Mouse (Mus musculus): ENCODE data around the gene Fermt3.

The Fermt3 gene

DNA sequence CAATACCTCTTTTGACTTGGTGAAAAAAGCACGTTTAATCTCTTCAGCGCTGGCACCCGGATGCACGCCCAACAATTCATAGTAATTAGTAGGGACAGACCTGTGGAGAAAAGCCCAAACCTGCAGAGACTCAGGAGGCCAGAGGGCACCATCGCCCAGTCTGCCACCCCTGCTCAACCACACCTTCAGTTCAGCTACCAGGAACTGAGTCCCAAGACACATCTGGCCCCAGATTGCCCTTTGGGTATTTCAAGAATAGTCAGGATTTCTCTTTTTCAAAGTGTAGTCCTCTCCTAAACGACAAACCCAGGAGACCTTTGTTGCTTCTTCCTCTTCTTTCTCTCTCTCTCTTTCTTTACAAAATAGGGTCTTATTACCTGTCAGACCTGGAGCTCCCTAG, 28.6 kb downstream of the Fermt3 start:
- no peak for DNase-seq (ENCODE audit: low spot score)

DNA sequence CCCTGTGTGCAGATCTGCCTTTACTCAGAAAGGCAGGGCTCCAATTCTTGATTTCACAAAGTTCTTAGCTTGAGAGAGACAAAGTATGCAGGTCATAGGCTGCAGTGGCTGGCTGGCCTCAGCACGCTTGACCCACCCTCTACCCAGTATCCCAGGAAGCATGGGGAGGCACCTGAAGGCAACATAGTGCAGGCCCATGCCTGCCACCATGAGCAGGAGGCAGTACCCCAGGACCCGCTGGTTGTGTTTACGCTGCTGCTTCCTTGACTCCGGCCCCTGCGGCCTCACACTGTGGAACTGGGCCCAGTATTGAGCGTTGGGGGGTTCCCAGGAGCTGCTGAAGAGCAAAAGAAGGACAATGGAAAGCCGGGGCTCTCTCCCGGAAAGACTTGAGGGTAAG, 30.0 kb downstream of the Fermt3 start:
- DNase-seq (ENCODE audit: low spot score), result no peak

DNA sequence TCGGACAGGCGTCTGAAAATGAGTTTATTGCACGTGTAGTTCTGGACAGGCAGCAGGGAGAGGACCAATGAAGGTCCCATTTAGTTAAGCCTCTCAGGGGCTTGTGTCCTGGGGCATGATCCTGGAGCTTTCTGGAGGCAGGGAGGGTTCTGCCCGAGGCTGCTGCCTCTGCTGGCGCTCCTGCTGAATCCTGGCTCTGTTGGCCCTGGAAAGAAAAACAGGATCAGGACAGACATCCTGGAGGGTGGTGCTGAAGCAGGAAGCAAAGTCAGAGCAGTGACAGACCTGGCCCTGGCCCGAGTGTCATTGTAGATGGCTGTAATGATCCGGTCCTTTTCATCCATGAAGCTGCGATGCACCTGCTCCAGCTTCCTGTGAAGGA, 31.4 kb downstream of the Fermt3 start:
- no peak for DNase-seq (ENCODE audit: low spot score)

DNA sequence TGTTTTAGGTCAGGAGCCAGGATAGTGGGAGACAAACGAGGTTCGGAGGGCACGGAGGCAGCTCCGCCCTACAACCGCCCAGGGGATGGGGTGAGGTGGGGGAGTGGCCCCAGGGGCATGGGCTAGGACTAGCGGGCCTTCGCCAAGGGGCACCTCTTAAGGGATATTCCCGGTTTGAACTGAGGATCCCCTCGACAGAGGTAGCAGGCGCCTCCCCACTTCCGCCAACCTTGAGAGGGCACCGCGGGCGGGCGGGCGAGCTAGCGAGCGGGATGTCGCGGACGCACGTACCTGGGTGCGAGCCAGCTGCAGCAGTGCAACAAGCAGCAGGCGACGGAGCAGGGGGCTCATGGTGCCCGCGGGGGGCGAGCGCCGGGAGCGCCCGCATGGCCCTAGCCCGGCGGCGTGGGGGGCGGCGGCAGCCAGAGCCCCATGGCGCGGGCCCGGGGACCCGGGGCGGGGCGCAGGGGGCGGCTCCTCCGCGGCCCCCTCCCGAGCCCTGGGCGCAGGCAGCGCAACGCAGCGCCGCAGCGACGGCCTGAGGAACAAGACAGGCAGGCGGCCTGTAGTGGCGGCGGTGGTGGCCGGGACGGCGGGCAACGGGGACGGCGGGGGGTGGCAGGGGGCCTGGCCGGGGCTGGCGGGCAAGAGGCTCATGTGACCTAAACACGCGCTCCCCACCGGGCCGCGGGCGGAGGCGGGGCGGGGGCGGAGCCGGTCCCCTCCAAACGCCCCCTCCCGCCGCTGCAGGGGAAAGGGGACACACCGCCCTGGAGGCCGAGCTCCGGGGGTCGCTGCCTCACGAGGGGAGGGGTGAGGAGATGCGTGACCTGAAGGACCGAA, 32.0 kb downstream of the Fermt3 start, which contains the start of gene Vegfb:
Gene Vegfb, minus strand, starts transcription at position 591 of the 843 bp plus-strand sequence.
- DNase-seq (ENCODE audit: low spot score), result peak; percentile 64

DNA sequence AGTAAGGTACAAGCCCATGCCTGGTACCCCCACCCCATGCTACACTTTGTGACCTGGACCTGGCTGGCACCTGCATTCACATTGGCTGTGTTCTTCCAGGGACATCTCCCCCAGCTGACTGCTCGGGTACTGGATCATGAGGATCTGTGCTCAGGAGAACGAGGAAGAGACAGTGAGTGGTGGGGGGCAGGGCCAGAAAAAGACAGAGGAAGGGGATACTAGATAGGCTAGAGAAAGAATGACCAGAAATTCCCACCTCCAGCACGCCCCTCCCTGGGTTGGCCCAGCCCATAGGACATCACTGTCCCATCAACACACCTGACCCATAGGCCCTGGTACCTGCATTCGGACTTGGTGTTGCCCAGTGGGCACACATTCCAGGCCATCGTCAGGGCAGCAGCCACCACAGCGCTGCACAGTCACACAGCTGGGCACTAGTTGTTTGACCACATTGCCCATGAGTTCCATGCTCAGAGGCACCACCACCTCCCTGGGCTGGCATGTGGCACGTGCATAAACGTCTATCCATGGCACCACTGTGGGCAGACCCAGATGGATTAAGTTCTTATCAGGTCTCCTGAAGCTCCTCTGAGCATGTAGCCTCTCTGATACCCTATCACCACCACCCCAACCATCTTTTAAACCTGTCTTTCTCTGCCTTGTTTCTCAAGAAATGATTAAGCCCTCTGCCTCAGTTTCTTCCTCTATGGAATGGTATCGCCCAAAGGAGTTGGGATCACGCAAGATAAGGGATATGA, 33.1 kb downstream of the Fermt3 start:
- DNase-seq (ENCODE audit: low spot score), result no peak

DNA sequence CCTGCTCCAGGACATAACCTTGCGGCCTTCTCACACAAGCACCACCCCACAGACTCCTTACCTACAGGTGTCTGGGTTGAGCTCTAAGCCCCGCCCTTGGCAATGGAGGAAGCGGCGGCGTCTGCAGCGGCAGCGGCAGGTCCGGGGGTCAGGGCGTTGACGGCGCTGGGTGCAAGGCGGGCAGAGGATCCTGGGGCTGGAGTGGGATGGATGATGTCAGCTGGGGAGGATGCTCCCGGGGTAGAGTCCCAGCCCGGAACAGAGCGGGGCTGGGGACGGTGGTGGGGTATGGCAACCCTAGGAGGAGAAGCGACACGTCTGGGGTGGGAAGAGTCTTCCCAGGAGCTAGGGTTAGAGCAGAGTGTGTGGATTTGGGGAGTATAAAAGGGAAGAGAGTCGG, 34.0 kb downstream of the Fermt3 start:
- no peak for DNase-seq (ENCODE audit: low spot score)

GRCm38 (mm10) chr19:6983621-6984020, 35.6 kb downstream of the Fermt3 start:
- DNase-seq (ENCODE audit: low spot score), result peak; percentile 63

- no peak for DNase-seq (ENCODE audit: low spot score)
Measured at GRCm38 (mm10) chr19:6981465-6981864, 37.8 kb downstream of the Fermt3 start.

- DNase-seq (ENCODE audit: low spot score), result peak; percentile 99
Measured at GRCm38 (mm10) chr19:6980381-6981093, 38.7 kb downstream of the Fermt3 start, which contains the start of gene Fkbp2. Gene Fkbp2, minus strand, starts transcription at chr19:6980501.

GRCm38 (mm10) chr19:6979486-6980380, 39.5 kb downstream of the Fermt3 start:
- peak; percentile 99 for DNase-seq (ENCODE audit: low spot score)

GRCm38 (mm10) chr19:6979001-6979479, 40.2 kb downstream of the Fermt3 start:
- DNase-seq (ENCODE audit: low spot score), result no peak

- no peak for DNase-seq (ENCODE audit: low spot score)
Measured at GRCm38 (mm10) chr19:6978639-6978974, 40.7 kb downstream of the Fermt3 start.

DNA sequence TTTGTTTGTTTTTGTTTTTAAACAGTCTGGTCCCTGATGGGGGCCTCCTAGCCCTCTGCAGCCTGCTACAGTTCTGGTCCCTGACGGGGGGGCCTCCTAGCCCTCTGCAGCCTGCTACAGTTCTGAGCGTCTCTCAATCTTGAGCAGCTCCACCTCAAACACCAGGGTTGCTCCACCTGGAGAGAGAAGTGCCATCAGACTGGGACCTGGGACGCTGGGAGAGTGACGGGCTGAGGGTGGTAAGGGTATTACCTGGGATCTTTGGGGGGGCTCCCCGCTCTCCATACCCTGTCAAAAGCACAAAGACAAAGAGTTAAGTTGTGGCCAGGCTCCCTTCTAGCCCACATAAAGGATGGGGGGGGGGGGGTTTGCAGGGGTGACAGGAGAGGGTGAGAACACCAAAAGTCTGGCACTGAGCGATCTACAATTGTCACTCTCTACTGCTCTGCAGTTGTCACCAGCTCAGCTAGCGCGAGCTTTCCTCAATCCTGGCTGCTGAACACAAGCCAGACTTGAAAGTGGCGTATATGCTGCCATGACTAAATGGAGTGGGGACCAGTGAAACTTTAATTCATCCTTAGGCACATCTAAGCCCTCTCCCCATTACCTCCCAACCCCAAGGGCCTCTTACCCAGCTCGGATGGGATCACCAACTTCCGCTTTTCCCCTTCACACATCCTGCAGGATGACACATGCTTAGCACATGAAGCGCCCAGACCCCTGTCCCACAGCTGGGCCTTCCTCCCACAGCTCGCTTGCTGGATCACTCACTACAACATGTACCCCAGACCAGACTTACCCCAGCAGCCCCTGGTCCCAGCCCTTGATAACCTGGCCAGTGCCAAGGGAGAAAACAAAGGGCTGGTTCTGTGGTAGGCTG, 41.3 kb downstream of the Fermt3 start:
- no peak for DNase-seq (ENCODE audit: low spot score)

DNA sequence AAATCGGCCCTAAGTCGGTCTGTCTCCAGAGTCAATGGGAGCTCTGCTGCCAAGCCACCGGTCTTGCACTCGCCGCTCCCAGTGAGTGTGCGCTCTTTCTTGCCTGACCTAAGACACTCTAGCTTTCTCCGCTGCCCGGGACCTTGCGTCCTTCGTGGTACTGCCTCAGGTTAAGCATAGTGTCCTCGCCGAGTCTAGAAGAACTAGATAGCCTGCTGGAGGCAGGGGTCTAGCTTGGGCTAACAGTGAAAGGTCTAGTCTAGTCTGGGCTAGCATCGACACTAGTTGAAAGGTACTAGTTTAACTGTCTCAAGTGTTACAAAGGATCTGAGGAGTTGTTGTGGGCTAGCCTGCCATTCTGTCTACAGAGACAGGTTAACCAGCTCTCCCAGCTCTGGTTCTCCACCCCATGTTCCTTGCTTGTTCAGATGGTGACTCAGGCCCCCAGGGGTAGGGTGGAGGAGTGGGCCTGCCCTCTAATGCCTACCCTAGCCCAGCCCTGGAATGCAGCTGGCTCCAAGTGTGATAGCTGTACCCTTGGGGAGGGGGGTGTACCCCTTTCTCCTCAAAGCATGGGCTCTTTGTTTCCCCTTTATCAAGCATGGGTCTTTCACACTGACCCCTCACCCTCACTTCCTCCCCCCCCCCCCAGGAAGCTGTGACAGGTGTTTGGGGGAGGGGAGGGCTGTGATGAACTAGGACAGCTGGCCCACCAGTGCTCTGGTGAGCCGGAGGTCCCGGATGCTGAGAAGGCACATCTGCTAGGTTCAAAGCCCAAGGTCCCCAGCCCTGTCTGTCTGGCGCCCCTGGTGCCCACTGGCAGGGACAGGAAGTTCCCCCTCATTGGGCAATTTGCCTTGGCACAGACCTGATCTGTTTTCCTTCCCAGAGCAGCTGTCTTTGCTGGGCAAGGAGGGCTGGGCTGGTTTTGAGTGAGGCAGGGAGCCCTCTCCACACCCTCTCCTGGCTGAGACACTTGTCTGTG, 43.4 kb downstream of the Fermt3 start, which contains the start of gene Plcb3:
Gene Plcb3, minus strand, starts transcription at position 934 of the 985 bp plus-strand sequence.
- peak; percentile 80 for DNase-seq (ENCODE audit: low spot score)

GRCm38 (mm10) chr19:6974211-6975205, 44.8 kb downstream of the Fermt3 start, which contains the start of gene Ppp1r14b:
Gene Ppp1r14b, plus strand, starts transcription at chr19:6974968.
- peak; percentile 85 for DNase-seq (ENCODE audit: low spot score)

DNA sequence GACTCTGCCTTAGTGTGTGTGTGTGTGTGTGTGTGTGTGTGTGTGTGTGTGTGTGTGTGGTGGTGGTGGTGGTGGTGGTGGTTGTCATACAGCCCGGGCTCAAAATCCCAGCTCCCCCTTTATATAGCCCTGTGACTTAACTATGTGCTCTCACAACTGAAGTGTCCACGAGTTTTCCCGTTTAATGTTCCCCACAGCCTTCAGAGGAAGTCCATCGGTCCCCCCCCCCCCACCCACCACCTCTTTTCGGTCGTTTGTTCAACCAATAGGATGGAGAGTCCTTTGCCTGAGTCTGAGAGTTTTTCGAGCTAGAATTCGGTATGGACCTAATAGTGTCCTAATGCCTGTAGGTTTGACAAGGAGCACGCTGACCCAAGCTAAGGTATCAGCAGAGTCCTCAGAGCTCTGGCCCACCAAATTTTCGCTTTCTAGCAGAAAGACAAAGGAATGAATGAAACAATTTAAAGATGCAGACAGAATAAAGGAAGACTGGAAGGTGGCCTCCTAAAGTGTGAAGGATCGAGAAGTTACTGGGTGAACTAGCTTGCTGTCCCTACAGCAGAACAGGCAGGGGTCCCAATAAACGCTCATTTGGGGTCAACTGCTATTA, 45.6 kb downstream of the Fermt3 start:
- DNase-seq (ENCODE audit: low spot score), result no peak

- DNase-seq (ENCODE audit: low spot score), result no peak
Measured at GRCm38 (mm10) chr19:6972247-6972917, 46.9 kb downstream of the Fermt3 start.

Data from retina, embryonic 14.5 days (tissue).